Mouse (Mus musculus) liver, postnatal 0 days (tissue): ENCODE measurements around the gene Hyal1.

Source experiments
- CTCF ChIP-seq: sonication (generic); IDR thresholded peaks from 2 replicates; pipeline ENCODE4 v1.5.1; 2016; ENCODE audit warnings: antibody characterized with exemption, low read depth
- EP300 ChIP-seq: IDR thresholded peaks from 2 replicates; pipeline ENCODE4 v1.6.1; 2016; ENCODE audit warnings: antibody characterized with exemption, low read depth, mild to moderate bottlenecking

DNA sequence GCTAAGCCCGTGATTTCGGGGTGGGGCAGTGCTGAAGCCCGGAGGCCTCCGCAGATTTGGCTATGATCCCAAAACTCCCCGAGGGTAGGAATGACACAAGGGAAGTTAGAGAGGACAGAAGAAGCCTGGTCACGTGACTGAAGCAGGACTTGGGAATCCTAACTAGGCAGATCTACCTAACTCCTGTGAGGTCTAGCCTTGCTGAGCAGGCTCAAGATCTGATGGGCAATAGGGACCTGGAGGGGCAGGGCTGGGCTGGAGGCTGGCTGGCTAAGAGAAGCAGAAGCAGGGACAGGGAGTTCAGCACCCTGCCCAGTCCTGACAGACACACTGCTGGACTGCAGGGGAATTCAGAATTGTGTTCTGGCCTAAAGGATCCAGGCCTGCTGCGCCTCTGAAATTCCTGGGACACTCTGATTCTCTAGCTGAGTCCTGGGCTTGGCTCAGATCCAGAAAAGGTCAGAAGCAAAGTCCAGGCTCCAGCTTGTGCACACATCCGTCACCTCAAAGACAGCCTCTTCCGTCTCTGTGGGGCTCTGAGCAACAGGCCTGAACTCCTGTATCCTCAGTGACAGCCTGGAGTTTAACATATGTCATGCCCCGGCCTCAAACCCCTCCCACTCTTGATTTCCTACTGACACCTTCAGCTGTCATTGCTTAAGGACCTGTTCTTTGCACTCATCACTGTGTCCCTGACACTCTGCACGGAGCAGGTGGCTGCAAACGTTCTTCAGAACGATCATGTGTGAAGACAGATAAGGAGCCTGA, 42.2 kb downstream of the Hyal1 start:
- no peak for TF ChIP-seq CTCF
- peak; percentile 47; the same call in 1 of the 2 replicates for TF ChIP-seq EP300
